Mouse (Mus musculus) ES-Bruce4 (cell line): ENCODE measurements at regions not wholly inside any gene's neighbourhood (a gene's known extent, or its start where the extent isn't known, plus 50 kb on each side); places are given as distances from the start of the nearest gene placed in this dataset.

ENCODE experiments used
- CTCF ChIP-seq: IDR thresholded peaks from one replicate; pipeline ENCODE4 v1.8.1; 2011; ENCODE audit warnings: low read depth, low read length
- EP300 ChIP-seq: IDR thresholded peaks from 2 replicates; pipeline ENCODE4 v1.6.1; 2011; ENCODE audit warnings: low read depth, low read length; ENCODE audit not compliant: insufficient read depth
- POLR2A ChIP-seq: IDR thresholded peaks from one replicate; pipeline ENCODE4 v1.8.1; 2011; ENCODE audit warnings: low read length; ENCODE audit not compliant: insufficient read depth

DNA sequence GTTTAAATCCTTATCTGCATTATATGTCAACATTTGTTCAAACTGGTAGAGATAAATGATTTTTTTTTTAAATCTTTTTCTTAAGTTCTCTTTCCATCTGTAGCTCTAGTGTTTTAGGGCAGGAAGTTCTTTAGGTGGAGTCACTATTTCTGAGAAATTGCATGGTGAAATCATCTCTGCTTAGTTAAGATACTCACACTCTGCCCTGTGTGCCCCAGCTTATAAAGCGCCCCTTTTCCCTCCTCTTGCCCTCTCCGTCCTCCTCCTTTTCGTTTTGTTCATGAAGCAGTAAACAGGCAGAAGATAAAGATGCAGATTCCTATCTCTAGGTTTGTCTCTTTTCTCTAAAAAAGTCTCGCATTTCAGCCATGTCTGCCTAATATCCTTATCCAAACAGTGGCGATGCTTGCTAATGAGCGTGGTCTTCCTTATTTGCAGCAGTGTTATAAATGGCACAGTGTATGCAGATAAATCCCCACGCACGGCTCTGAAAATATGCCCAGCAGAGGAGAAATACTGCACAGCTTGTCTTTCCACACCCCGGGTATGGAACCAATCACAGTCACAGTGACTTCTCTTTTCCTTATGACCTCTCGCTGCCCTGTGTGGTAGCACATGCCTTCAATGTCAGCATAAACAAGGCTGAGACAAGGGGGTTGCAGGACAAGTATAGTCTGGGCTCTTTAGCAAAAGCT, 852.7 kb downstream of the 5730522E02Rik start:
- no peak for TF ChIP-seq CTCF
- no peak for TF ChIP-seq POLR2A
- TF ChIP-seq EP300 = no peak
